Mouse (Mus musculus): ENCODE results near the gene Cmya5. TPM values are rescaled to one million over a fixed set of nuclear protein-coding genes. Genes with fewer than 3 reads are reported as not detected.

Cmya5 gene
- polyA plus RNA-seq, 1 experiment from 2014 or later: 0.24 TPM

GRCm38 (mm10) chr13:93130674-93131073 lies 13.8 kb downstream of the Cmya5 start:
- Histone ChIP-seq H3K9me3 (ENCODE audit: control insufficient read depth, low read length) (no peaks in the 10 kb centered on the region), H3K4me2 (replicated peaks) (no peak overlapping the region), H3K27me3 (ENCODE audit: control insufficient read depth, insufficient read depth, low read length) (no peaks in the 10 kb centered on the region), H3K4me1 (replicated peaks; ENCODE audit: control insufficient read depth, insufficient read depth, low read length) (no peaks in the 10 kb centered on the region), H3K27ac (no peak overlapping the region), H3K36me3 (replicated peaks; ENCODE audit: control insufficient read depth, insufficient read depth) (no peaks in the 10 kb centered on the region), H3K9ac (no peak overlapping the region), H3K4me3 (replicated peaks; ENCODE audit: low read length) (no peak overlapping the region)
- DNase-seq (ENCODE audit: low spot score) (no peak), ATAC-seq (ENCODE audit: low FRiP score) (no peak)
- 87% methylated on average over 3 of the region's 3 CpGs for WGBS

- DNase-seq (ENCODE audit: low spot score) (no peak), ATAC-seq (ENCODE audit: low FRiP score) (peak; percentile 69; the same call in 1 of the 2 replicates)
- WGBS: 33% methylated on average over 5 of the region's 5 CpGs
- Histone ChIP-seq H3K4me2 (replicated peaks) (no peak overlapping the region), H3K4me3 (replicated peaks; ENCODE audit: low read length) (no peak overlapping the region), H3K9ac (no peak overlapping the region), H3K36me3 (replicated peaks; ENCODE audit: control insufficient read depth, insufficient read depth) (no peaks in the 10 kb centered on the region), H3K27ac (peak overlapping the region; percentile 41), H3K4me1 (replicated peaks; ENCODE audit: control insufficient read depth, insufficient read depth, low read length) (no peaks in the 10 kb centered on the region), H3K27me3 (ENCODE audit: control insufficient read depth, insufficient read depth, low read length) (no peaks in the 10 kb centered on the region), H3K9me3 (ENCODE audit: control insufficient read depth, low read length) (no peaks in the 10 kb centered on the region)
Measured at GRCm38 (mm10) chr13:93128961-93129360, 15.6 kb downstream of the Cmya5 start.

- DNase-seq (ENCODE audit: low spot score) (no peak), ATAC-seq (ENCODE audit: low FRiP score) (peak; percentile 56; the same call in 1 of the 2 replicates)
- Histone ChIP-seq H3K27me3 (ENCODE audit: control insufficient read depth, insufficient read depth, low read length) (no peaks in the 10 kb centered on the region), H3K36me3 (replicated peaks; ENCODE audit: control insufficient read depth, insufficient read depth) (no peaks in the 10 kb centered on the region), H3K27ac (peak overlapping the region; percentile 41; the same call in 1 of the 2 replicates), H3K4me2 (replicated peaks) (no peak overlapping the region), H3K4me3 (replicated peaks; ENCODE audit: low read length) (no peak overlapping the region), H3K4me1 (replicated peaks; ENCODE audit: control insufficient read depth, insufficient read depth, low read length) (no peaks in the 10 kb centered on the region), H3K9me3 (ENCODE audit: control insufficient read depth, low read length) (no peaks in the 10 kb centered on the region), H3K9ac (no peak overlapping the region)
- 65% methylated on average over 8 of the region's 8 CpGs for whole genome bisulfite sequencing
Measured at GRCm38 (mm10) chr13:93128111-93128860, 16.2 kb downstream of the Cmya5 start.

GRCm38 (mm10) chr13:93122321-93122720 lies 22.2 kb downstream of the Cmya5 start:
- H3K9ac ChIP-seq: no peak overlapping the region
- H3K27ac ChIP-seq: no peak overlapping the region
- H3K4me1 ChIP-seq (replicated peaks; ENCODE audit: control insufficient read depth, insufficient read depth, low read length): no peaks in the 10 kb centered on the region
- H3K4me2 ChIP-seq (replicated peaks): no peak overlapping the region
- WGBS: 96% methylated on average over 9 of the region's 9 CpGs
- H3K36me3 ChIP-seq (replicated peaks; ENCODE audit: control insufficient read depth, insufficient read depth): no peaks in the 10 kb centered on the region
- no peaks in the 10 kb centered on the region for H3K9me3 ChIP-seq (ENCODE audit: control insufficient read depth, low read length)
- H3K27me3 ChIP-seq (ENCODE audit: control insufficient read depth, insufficient read depth, low read length): no peaks in the 10 kb centered on the region
- no peak for DNase-seq (ENCODE audit: low spot score)
- no peak overlapping the region for H3K4me3 ChIP-seq (replicated peaks; ENCODE audit: low read length)
- ATAC-seq (ENCODE audit: low FRiP score): no peak

- WGBS: 68% methylated on average over 7 of the region's 7 CpGs
- ATAC-seq (ENCODE audit: low FRiP score): no peak
- H3K4me2 ChIP-seq (replicated peaks): no peak overlapping the region
Measured at GRCm38 (mm10) chr13:93117241-93117640, 27.3 kb downstream of the Cmya5 start.

GRCm38 (mm10) chr13:93102340-93103090 lies 42.0 kb downstream of the Cmya5 start:
- Histone ChIP-seq H3K4me2 (replicated peaks) (no peak overlapping the region), H3K27ac (no peak overlapping the region), H3K9me3 (ENCODE audit: control insufficient read depth, low read length) (no peaks in the 10 kb centered on the region), H3K4me1 (replicated peaks; ENCODE audit: control insufficient read depth, insufficient read depth, low read length) (no peaks in the 10 kb centered on the region), H3K36me3 (replicated peaks; ENCODE audit: control insufficient read depth, insufficient read depth) (no peaks in the 10 kb centered on the region), H3K27me3 (ENCODE audit: control insufficient read depth, insufficient read depth, low read length) (no peaks in the 10 kb centered on the region), H3K4me3 (replicated peaks; ENCODE audit: low read length) (no peak overlapping the region), H3K9ac (no peak overlapping the region)
- ATAC-seq (ENCODE audit: low FRiP score) (no peak), DNase-seq (ENCODE audit: low spot score) (no peak)
- 57% methylated on average over 4 of the region's 4 CpGs for WGBS

More at GRCm38 (mm10) chr13:93117241-93117640, 27.3 kb downstream of the Cmya5 start:
- no peak for DNase-seq (ENCODE audit: low spot score)
- no peaks in the 10 kb centered on the region for H3K36me3 ChIP-seq (replicated peaks; ENCODE audit: control insufficient read depth, insufficient read depth)
- H3K27me3 ChIP-seq (ENCODE audit: control insufficient read depth, insufficient read depth, low read length): no peaks in the 10 kb centered on the region
- no peak overlapping the region for H3K27ac ChIP-seq
- H3K9ac ChIP-seq: no peak overlapping the region
- no peaks in the 10 kb centered on the region for H3K9me3 ChIP-seq (ENCODE audit: control insufficient read depth, low read length)
- no peak overlapping the region for H3K4me3 ChIP-seq (replicated peaks; ENCODE audit: low read length)
- H3K4me1 ChIP-seq (replicated peaks; ENCODE audit: control insufficient read depth, insufficient read depth, low read length): no peaks in the 10 kb centered on the region

GRCm38 (mm10) chr13:93098596-93098995 lies 45.9 kb downstream of the Cmya5 start:
- ATAC-seq (ENCODE audit: low FRiP score) (no peak), DNase-seq (ENCODE audit: low spot score) (no peak)
- Histone ChIP-seq H3K4me3 (replicated peaks; ENCODE audit: low read length) (no peak overlapping the region), H3K4me1 (replicated peaks; ENCODE audit: control insufficient read depth, insufficient read depth, low read length) (no peaks in the 10 kb centered on the region), H3K9ac (no peak overlapping the region), H3K27ac (no peak overlapping the region), H3K36me3 (replicated peaks; ENCODE audit: control insufficient read depth, insufficient read depth) (no peaks in the 10 kb centered on the region), H3K27me3 (ENCODE audit: control insufficient read depth, insufficient read depth, low read length) (no peaks in the 10 kb centered on the region), H3K9me3 (ENCODE audit: control insufficient read depth, low read length) (no peaks in the 10 kb centered on the region), H3K4me2 (replicated peaks) (no peak overlapping the region)
- 70% methylated on average over 3 of the region's 3 CpGs for WGBS

GRCm38 (mm10) chr13:93096643-93097042 lies 47.9 kb downstream of the Cmya5 start:
- no peaks in the 10 kb centered on the region for H3K9me3 ChIP-seq (ENCODE audit: control insufficient read depth, low read length)
- ATAC-seq (ENCODE audit: low FRiP score) (no peak), DNase-seq (ENCODE audit: low spot score) (no peak)
- H3K4me1 ChIP-seq (replicated peaks; ENCODE audit: control insufficient read depth, insufficient read depth, low read length): no peaks in the 10 kb centered on the region
- no peaks in the 10 kb centered on the region for H3K27me3 ChIP-seq (ENCODE audit: control insufficient read depth, insufficient read depth, low read length)
- no peak overlapping the region for H3K27ac ChIP-seq
- no peaks in the 10 kb centered on the region for H3K36me3 ChIP-seq (replicated peaks; ENCODE audit: control insufficient read depth, insufficient read depth)
- no peak overlapping the region for H3K4me3 ChIP-seq (replicated peaks; ENCODE audit: low read length)
- no peak overlapping the region for H3K4me2 ChIP-seq (replicated peaks)
- no peak overlapping the region for H3K9ac ChIP-seq
- 96% methylated on average over 6 of the region's 6 CpGs for WGBS

- no peak overlapping the region for H3K4me2 ChIP-seq (replicated peaks)
- no peaks in the 10 kb centered on the region for H3K27me3 ChIP-seq (ENCODE audit: control insufficient read depth, insufficient read depth, low read length)
- no peak overlapping the region for H3K9ac ChIP-seq
- no peak for DNase-seq (ENCODE audit: low spot score)
- no peak overlapping the region for H3K4me3 ChIP-seq (replicated peaks; ENCODE audit: low read length)
- H3K27ac ChIP-seq: no peak overlapping the region
- no peaks in the 10 kb centered on the region for H3K9me3 ChIP-seq (ENCODE audit: control insufficient read depth, low read length)
- no peaks in the 10 kb centered on the region for H3K4me1 ChIP-seq (replicated peaks; ENCODE audit: control insufficient read depth, insufficient read depth, low read length)
- 90% methylated on average over 15 of the region's 15 CpGs for WGBS
- no peaks in the 10 kb centered on the region for H3K36me3 ChIP-seq (replicated peaks; ENCODE audit: control insufficient read depth, insufficient read depth)
- ATAC-seq (ENCODE audit: low FRiP score): no peak
Measured at GRCm38 (mm10) chr13:93095097-93095791, 49.3 kb downstream of the Cmya5 start.

All from hindbrain, embryonic 14.5 days (tissue).